Mouse (Mus musculus) liver, postnatal 0 days (tissue): ENCODE measurements around the gene Adamts14. TPM values are rescaled to one million over a fixed set of nuclear protein-coding genes. Genes with fewer than 3 reads are reported as not detected.

ENCODE experiments used
- ATAC-seq: fragments of 200-750 bp; cut with Nextera tagmentation; 2 replicates; pipeline ENCODE4 v1.8.0; 2017; ENCODE audit warnings: mild to moderate bottlenecking, moderate library complexity
- DNase-seq: peaks from one replicate; pipeline ENCODE4 v3.0.0-alpha.2; 2016
- H3K27ac ChIP-seq: fragments of 300-500 bp; sonication (generic); 2 replicates; pipeline ENCODE4 v1.5.1; 2014; ENCODE audit warnings: antibody characterized with exemption, moderate library complexity, mild to moderate bottlenecking, low read depth
- H3K27me3 ChIP-seq: fragments of 300-500 bp; sonication (generic); 2 replicates; pipeline ENCODE4 v1.6.1; 2014; ENCODE audit warnings: low read length, control low read depth, mixed read lengths; ENCODE audit not compliant: insufficient read depth
- H3K36me3 ChIP-seq: fragments of 300-500 bp; sonication (generic); replicated peaks from 2 replicates; pipeline ENCODE4 v1.6.1; 2014; ENCODE audit warnings: mild to moderate bottlenecking, control low read depth, low read length, moderate library complexity, mixed read lengths; ENCODE audit not compliant: insufficient read depth
- H3K4me1 ChIP-seq: fragments of 300-500 bp; sonication (generic); 2 replicates; pipeline ENCODE4 v1.6.1; 2014; ENCODE audit warnings: antibody characterized with exemption, mild to moderate bottlenecking, control low read depth; ENCODE audit not compliant: insufficient read depth
- H3K4me2 ChIP-seq: fragments of 300-500 bp; sonication (generic); 2 replicates; pipeline ENCODE4 v1.6.1; 2014; ENCODE audit warnings: low read depth, mild to moderate bottlenecking, low read length, moderate library complexity, mixed read lengths
- H3K4me3 ChIP-seq: fragments of 300-500 bp; sonication (generic); 2 replicates; pipeline ENCODE4 v1.5.1; 2014; ENCODE audit warnings: low read depth, low read length
- H3K9ac ChIP-seq: fragments of 300-500 bp; sonication (generic); replicated peaks from 2 replicates; pipeline ENCODE4 v1.6.1; 2014; ENCODE audit warnings: mild to moderate bottlenecking, moderate library complexity
- H3K9me3 ChIP-seq: fragments of 300-500 bp; sonication (generic); 2 replicates; pipeline ENCODE4 v1.6.1; 2016; ENCODE audit warnings: mild to moderate bottlenecking, control low read depth, low read length, mixed read lengths
- CTCF ChIP-seq: sonication (generic); IDR thresholded peaks from 2 replicates; pipeline ENCODE4 v1.5.1; 2016; ENCODE audit warnings: antibody characterized with exemption, low read depth
- EP300 ChIP-seq: IDR thresholded peaks from 2 replicates; pipeline ENCODE4 v1.6.1; 2016; ENCODE audit warnings: antibody characterized with exemption, low read depth, mild to moderate bottlenecking
- WGBS: fragments of 180-500 bp; shearing (Covaris S2); extraction: QIAGEN DNeasy Blood & Tissue Kit; methylation state at CpG from one replicate; pipeline ENCODE4 v1.1.7; 2014; ENCODE audit not compliant: insufficient replicate concordance; 5-methylcytosine and 5-hydroxymethylcytosine counted together
- polyA plus RNA-seq: library from polyadenylated mRNA; unstranded; fragments of >200 nt; fragmentation: Nextera tagmentation; extraction: Ambion mirVana; gene quantifications from 2 replicates; pipeline ENCODE4 v1.2.1, GENCODE M21; 2015

Adamts14 gene
- polyA plus RNA-seq, 1 experiment from 2014 or later: 0.39 TPM

- DNase-seq (no peak), ATAC-seq (peak; percentile 14; the same call in 1 of the 2 replicates)
Observed at GRCm38 (mm10) chr10:61200232-61200820, 72.9 kb downstream of the Adamts14 start.

GRCm38 (mm10) chr10:61199566-61200213, 73.5 kb downstream of the Adamts14 start:
- H3K9me3 ChIP-seq: no peaks in the 10 kb centered on the region
- peak; percentile 60 for ATAC-seq
- H3K36me3 ChIP-seq: no peaks in the 10 kb centered on the region

More at GRCm38 (mm10) chr10:61200232-61200820, 72.9 kb downstream of the Adamts14 start:
- no peak overlapping the region for H3K4me3 ChIP-seq
- no peaks in the 10 kb centered on the region for H3K36me3 ChIP-seq
- WGBS: 71% methylated on average over 7 of the region's 7 CpGs
- no peak overlapping the region for H3K4me2 ChIP-seq
- no peaks in the 10 kb centered on the region for H3K27me3 ChIP-seq
- H3K4me1 ChIP-seq: peaks cover 3% of the 10 kb centered on the region
- no peak overlapping the region for H3K27ac ChIP-seq
- no peak for TF ChIP-seq EP300
- no peak for TF ChIP-seq CTCF
- H3K9me3 ChIP-seq: no peaks in the 10 kb centered on the region
- H3K9ac ChIP-seq: no peak overlapping the region

GRCm38 (mm10) chr10:61195718-61196291, 77.4 kb downstream of the Adamts14 start:
- Histone ChIP-seq H3K4me3 (no peak overlapping the region), H3K9me3 (no peaks in the 10 kb centered on the region), H3K27ac (no peak overlapping the region), H3K4me2 (no peak overlapping the region), H3K36me3 (no peaks in the 10 kb centered on the region), H3K27me3 (no peaks in the 10 kb centered on the region), H3K4me1 (peaks cover 3% of the 10 kb centered on the region), H3K9ac (no peak overlapping the region)
- ATAC-seq: no peak
- 72% methylated on average over 5 of the region's 5 CpGs for WGBS
- no peak for DNase-seq
- TF ChIP-seq EP300 (no peak), CTCF (no peak)

More at GRCm38 (mm10) chr10:61199566-61200213, 73.5 kb downstream of the Adamts14 start:
- Histone ChIP-seq H3K4me3 (no peak overlapping the region), H3K9ac (no peak overlapping the region), H3K27ac (no peak overlapping the region), H3K4me2 (peak overlapping the region; percentile 19; the same call in 1 of the 2 replicates), H3K27me3 (no peaks in the 10 kb centered on the region), H3K4me1 (peaks cover 3% of the 10 kb centered on the region)
- TF ChIP-seq CTCF: peak; percentile 94
- TF ChIP-seq EP300: no peak
- WGBS: 30% methylated on average over 11 of the region's 11 CpGs
- peak; percentile 83 for DNase-seq

GRCm38 (mm10) chr10:61195216-61195615, 78.0 kb downstream of the Adamts14 start:
- no peaks in the 10 kb centered on the region for H3K27me3 ChIP-seq
- 75% methylated on average over 8 of the region's 8 CpGs for WGBS
- DNase-seq (no peak), ATAC-seq (no peak)
- H3K4me1 ChIP-seq: peaks cover 3% of the 10 kb centered on the region
- H3K4me3 ChIP-seq: no peak overlapping the region
- H3K27ac ChIP-seq: no peak overlapping the region
- no peaks in the 10 kb centered on the region for H3K9me3 ChIP-seq
- no peak overlapping the region for H3K9ac ChIP-seq
- no peak overlapping the region for H3K4me2 ChIP-seq
- H3K36me3 ChIP-seq: no peaks in the 10 kb centered on the region
- TF ChIP-seq CTCF (no peak), EP300 (no peak)

GRCm38 (mm10) chr10:61194611-61195010, 78.6 kb downstream of the Adamts14 start:
- no peak for TF ChIP-seq CTCF
- no peak for TF ChIP-seq EP300
- Histone ChIP-seq H3K27ac (no peak overlapping the region), H3K4me3 (no peak overlapping the region), H3K4me1 (no peaks in the 10 kb centered on the region), H3K9me3 (no peaks in the 10 kb centered on the region), H3K27me3 (no peaks in the 10 kb centered on the region), H3K36me3 (no peaks in the 10 kb centered on the region), H3K9ac (no peak overlapping the region), H3K4me2 (no peak overlapping the region)
- 77% methylated on average over 9 of the region's 9 CpGs for WGBS
- ATAC-seq (no peak), DNase-seq (no peak)

GRCm38 (mm10) chr10:61188010-61188409, 85.2 kb downstream of the Adamts14 start:
- TF ChIP-seq EP300: no peak
- no peak for TF ChIP-seq CTCF
- 43% methylated on average over 3 of the region's 3 CpGs for WGBS
- Histone ChIP-seq H3K4me2 (no peak overlapping the region), H3K9me3 (no peaks in the 10 kb centered on the region), H3K4me3 (no peak overlapping the region), H3K36me3 (no peaks in the 10 kb centered on the region), H3K9ac (no peak overlapping the region), H3K27me3 (no peaks in the 10 kb centered on the region), H3K4me1 (no peaks in the 10 kb centered on the region), H3K27ac (no peak overlapping the region)
- DNase-seq: no peak
- ATAC-seq: no peak
